Mouse (Mus musculus): ENCODE results near the gene Ddx17.

Ddx17 gene

GRCm38 (mm10) chr15:79518571-79518970, 28.0 kb downstream of the Ddx17 start:
- DNase-seq (ENCODE audit: low read depth), result no peak

GRCm38 (mm10) chr15:79517710-79518109, 28.8 kb downstream of the Ddx17 start:
- DNase-seq (ENCODE audit: low read depth), result no peak

- DNase-seq (ENCODE audit: low read depth), result peak; percentile 95
These were observed 30.1 kb downstream of the Ddx17 start, which contains the start of gene Kdelr3 for GRCm38 (mm10) chr15:79516171-79517096. Kdelr3 (plus strand) TSS chr15:79516411.

- peak; percentile 59 for DNase-seq (ENCODE audit: low read depth)
These were observed 32.6 kb downstream of the Ddx17 start for GRCm38 (mm10) chr15:79513940-79514339.

- DNase-seq (ENCODE audit: low read depth), result peak; percentile 74
These were observed 34.8 kb downstream of the Ddx17 start for GRCm38 (mm10) chr15:79511553-79512320.

GRCm38 (mm10) chr15:79510425-79510824, 36.1 kb downstream of the Ddx17 start:
- no peak for DNase-seq (ENCODE audit: low read depth)

- DNase-seq (ENCODE audit: low read depth), result no peak
These were observed 36.5 kb downstream of the Ddx17 start for GRCm38 (mm10) chr15:79509998-79510397.

GRCm38 (mm10) chr15:79507055-79507828, 39.3 kb downstream of the Ddx17 start:
- DNase-seq (ENCODE audit: low read depth), result no peak

- DNase-seq (ENCODE audit: low read depth), result no peak
These were observed 40.1 kb downstream of the Ddx17 start for GRCm38 (mm10) chr15:79506460-79506859.

- no peak for DNase-seq (ENCODE audit: low read depth)
These were observed 40.8 kb downstream of the Ddx17 start for GRCm38 (mm10) chr15:79505616-79506283.

GRCm38 (mm10) chr15:79504707-79505452, 41.7 kb downstream of the Ddx17 start, which contains the start of gene Kcnj4:
Kcnj4 (minus strand) TSS chr15:79505241.
- DNase-seq (ENCODE audit: low read depth), result no peak

- DNase-seq (ENCODE audit: low read depth), result no peak
These were observed 43.1 kb downstream of the Ddx17 start for GRCm38 (mm10) chr15:79503438-79503837.

- DNase-seq (ENCODE audit: low read depth), result no peak
These were observed 43.6 kb downstream of the Ddx17 start for GRCm38 (mm10) chr15:79502891-79503341.

- DNase-seq (ENCODE audit: low read depth), result no peak
These were observed 46.4 kb downstream of the Ddx17 start for GRCm38 (mm10) chr15:79500110-79500509.

GRCm38 (mm10) chr15:79493527-79493926, 53.0 kb downstream of the Ddx17 start:
- DNase-seq (ENCODE audit: low read depth), result no peak

- DNase-seq (ENCODE audit: low read depth), result no peak
These were observed 57.1 kb downstream of the Ddx17 start for GRCm38 (mm10) chr15:79489463-79489862.

GRCm38 (mm10) chr15:79481181-79481688, 65.3 kb downstream of the Ddx17 start:
- no peak for DNase-seq (ENCODE audit: low read depth)

Data from NIH3T3 (cell line).